Mouse (Mus musculus): ENCODE data around the gene Maz. TPM values are rescaled to one million over a fixed set of nuclear protein-coding genes. Genes with fewer than 3 reads are reported as not detected.

The Maz gene
- 118 and 133 TPM in 2 replicates for polyA plus RNA-seq (2016; fragmentation: Nextera tagmentation; extraction: Ambion mirVana)

DNA sequence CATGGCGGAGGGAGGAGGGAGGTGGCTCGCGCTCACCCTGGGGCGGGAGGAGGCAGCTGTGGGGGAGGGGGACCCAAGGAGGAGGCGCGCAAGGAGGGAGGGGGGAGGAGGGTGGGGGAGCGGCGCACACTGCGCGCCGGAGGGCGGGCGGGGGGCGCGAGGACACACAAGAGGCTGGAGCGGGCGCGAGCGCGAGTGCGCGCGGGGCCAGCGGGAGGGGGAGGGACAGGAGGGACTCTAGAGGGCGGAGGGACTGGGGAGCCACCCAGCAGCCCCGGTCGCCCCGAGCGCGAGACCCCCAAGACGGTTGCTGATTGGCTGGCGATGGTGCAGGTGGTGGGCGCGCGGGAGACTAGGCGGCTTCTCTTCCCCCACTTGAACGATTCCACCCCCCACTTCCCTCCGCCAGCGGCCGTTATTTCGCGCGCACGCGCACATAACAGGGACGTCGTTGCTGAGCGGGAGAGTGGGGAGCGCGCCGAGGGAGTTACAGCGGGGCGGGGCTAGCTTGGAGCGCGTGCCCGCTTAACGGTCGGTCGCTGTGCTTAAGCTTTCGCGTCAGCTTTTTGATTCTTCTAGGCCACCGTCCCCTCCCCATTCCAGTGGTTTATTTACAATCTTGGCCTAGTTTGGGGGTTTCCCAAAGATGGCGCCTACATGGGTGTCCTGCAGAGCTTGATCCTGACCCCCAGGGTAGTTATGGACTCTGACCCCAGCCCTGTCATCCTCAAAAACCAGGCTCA lies at the start of gene Maz:
Gene Maz (minus strand): TSS at position 54 of the 743 bp plus-strand sequence.
- peak within 1 kb of the TSS; percentile 99 for H3K27ac ChIP-seq (replicated peaks)
- H3K27me3 ChIP-seq = no peaks in the 10 kb centered on the region
- H3K9me3 ChIP-seq = no peaks in the 10 kb centered on the region
- peaks cover 63% of the 10 kb centered on the region for H3K36me3 ChIP-seq
- peak within 1 kb of the TSS; percentile 98 for H3K4me2 ChIP-seq (replicated peaks)
- peak; percentile 89 for ATAC-seq (ENCODE audit: low FRiP score, low read depth)
- under 1% methylated on average over 38 of the region's 63 CpGs for WGBS
- peaks cover 38% of the 10 kb centered on the region for H3K4me1 ChIP-seq
- peak within 1 kb of the TSS; percentile 100 for H3K9ac ChIP-seq (replicated peaks)
- peak within 1 kb of the TSS; percentile 98 for H3K4me3 ChIP-seq

DNA sequence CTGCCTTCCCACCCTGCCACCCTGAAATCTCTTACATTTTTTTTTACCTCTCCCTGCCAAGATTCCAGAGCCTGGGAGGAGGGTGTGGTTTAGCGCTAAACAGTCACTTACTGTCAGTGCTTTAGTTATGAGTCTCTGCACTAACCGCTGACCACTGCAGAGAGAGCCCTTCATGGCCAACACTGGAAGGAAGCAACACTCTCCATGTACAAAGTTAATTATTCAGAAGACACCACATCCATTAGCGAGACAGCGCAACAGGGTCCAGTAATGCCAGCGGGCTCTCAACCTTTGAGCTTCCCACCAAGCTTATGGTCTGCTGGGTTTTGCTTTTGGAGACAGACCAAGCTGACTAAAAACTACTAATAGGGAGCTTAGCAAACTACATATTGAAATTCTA lies 49.4 kb upstream of the Maz start:
- Histone ChIP-seq H3K27ac (replicated peaks) (no peak overlapping the region), H3K4me2 (replicated peaks) (no peak overlapping the region), H3K4me1 (no peaks in the 10 kb centered on the region), H3K9ac (replicated peaks) (no peak overlapping the region), H3K27me3 (no peaks in the 10 kb centered on the region), H3K36me3 (no peaks in the 10 kb centered on the region), H3K9me3 (no peaks in the 10 kb centered on the region), H3K4me3 (no peak overlapping the region)
- no peak for ATAC-seq (ENCODE audit: low FRiP score, low read depth)
- 93% methylated on average over 5 of the region's 5 CpGs for WGBS

DNA sequence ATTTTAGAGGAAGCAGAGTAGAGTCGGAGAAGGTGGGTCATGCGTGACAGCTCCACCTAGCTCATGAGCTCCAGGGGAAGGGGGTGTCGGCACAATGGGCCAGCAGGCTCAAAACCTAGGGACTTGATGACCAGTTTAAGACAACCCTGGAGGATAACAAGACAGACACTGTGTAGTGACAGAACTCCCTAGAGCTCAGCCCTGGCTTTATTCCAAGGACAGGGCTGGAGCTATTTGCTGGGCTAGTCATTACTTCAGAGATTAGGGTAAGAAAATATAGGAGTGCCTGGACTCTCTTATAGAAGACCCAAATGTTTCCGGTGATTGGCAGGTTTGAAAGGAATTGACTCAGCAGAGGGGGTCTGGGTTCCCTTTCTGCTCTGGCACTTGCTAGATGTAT lies 46.4 kb upstream of the Maz start:
- no peaks in the 10 kb centered on the region for H3K9me3 ChIP-seq
- WGBS = 84% methylated on average over 4 of the region's 4 CpGs
- H3K36me3 ChIP-seq = no peaks in the 10 kb centered on the region
- no peak for ATAC-seq (ENCODE audit: low FRiP score, low read depth)
- no peak overlapping the region for H3K27ac ChIP-seq (replicated peaks)
- H3K4me3 ChIP-seq = no peak overlapping the region
- H3K9ac ChIP-seq (replicated peaks) = no peak overlapping the region
- no peaks in the 10 kb centered on the region for H3K4me1 ChIP-seq
- H3K27me3 ChIP-seq = no peaks in the 10 kb centered on the region
- no peak overlapping the region for H3K4me2 ChIP-seq (replicated peaks)

DNA sequence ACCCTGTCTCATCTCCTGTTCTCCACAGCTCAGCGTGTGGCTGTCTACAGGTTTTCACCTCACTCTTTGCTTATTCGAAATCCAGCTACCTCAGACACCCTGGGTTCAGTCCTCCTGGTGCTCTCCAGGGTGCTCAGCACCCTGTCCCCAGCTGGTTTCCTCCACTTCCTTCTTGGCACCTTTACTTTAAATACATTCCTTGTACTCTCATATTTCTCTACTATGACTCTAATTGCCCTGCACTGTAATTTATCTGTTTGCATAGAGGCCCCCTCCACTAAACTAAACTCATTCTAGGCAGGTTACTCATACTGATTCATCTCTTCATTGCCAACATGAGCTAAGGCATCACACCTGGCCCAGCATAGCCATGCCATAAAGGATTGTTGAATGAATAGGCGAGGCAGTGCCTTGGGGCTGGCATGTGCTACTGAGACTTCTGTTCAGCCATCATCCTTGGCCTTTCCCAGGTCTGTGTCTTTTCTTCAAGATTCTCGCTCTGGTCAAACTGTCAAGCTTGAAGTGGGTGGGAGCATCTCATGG lies 44.1 kb upstream of the Maz start:
- no peak for ATAC-seq (ENCODE audit: low FRiP score, low read depth)
- no peaks in the 10 kb centered on the region for H3K36me3 ChIP-seq
- 71% methylated on average over 4 of the region's 4 CpGs for WGBS

DNA sequence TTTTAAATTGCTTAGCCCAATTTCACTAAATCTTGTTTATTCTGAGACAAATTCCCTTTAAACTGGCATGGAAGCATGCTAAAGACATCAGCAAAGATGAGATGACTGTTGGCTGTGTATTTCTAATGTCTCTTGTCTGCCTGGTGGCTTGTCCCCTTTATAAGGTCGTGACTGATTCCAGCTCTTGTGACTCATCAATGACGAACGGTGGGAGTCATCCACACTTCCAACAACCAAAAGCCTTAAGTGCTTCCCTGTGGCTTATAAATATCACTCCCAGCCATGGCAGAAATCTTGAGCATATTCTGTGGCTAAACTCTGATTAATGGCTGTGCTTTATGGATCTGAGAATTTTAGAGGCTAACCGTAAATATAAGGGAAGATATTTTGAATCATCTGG lies 39.5 kb upstream of the Maz start:
- no peaks in the 10 kb centered on the region for H3K36me3 ChIP-seq
- H3K9me3 ChIP-seq = no peaks in the 10 kb centered on the region
- WGBS = 87% methylated on average over 4 of the region's 4 CpGs
- H3K27ac ChIP-seq (replicated peaks) = no peak overlapping the region
- no peaks in the 10 kb centered on the region for H3K27me3 ChIP-seq
- no peak overlapping the region for H3K4me3 ChIP-seq
- no peak for ATAC-seq (ENCODE audit: low FRiP score, low read depth)
- no peak overlapping the region for H3K9ac ChIP-seq (replicated peaks)
- no peak overlapping the region for H3K4me2 ChIP-seq (replicated peaks)
- no peaks in the 10 kb centered on the region for H3K4me1 ChIP-seq

More for the DNA sequence above, 44.1 kb upstream of the Maz start:
- Histone ChIP-seq H3K9ac (replicated peaks) (no peak overlapping the region), H3K27me3 (no peaks in the 10 kb centered on the region), H3K9me3 (no peaks in the 10 kb centered on the region), H3K4me2 (replicated peaks) (no peak overlapping the region), H3K4me1 (no peaks in the 10 kb centered on the region), H3K4me3 (no peak overlapping the region), H3K27ac (replicated peaks) (no peak overlapping the region)

DNA sequence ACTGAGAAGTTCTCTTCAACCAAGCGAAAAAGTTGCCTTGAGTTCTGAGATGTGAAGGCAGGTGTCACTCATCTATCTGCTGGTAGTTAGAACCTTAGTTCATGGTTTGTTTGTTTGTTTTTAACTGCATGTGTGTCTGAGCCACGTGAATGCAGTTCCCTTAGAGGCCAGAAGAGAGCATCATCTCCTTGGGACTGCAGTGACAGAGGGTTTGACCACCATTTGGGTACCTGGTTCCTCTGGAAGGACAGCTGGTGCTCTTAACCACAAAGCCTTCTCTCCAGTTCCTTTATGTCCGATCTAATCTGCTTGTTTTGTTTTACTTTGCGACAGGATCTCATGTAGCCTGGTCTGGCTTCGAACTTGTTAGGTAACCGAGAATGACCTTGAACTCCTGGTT lies 38.7 kb upstream of the Maz start:
- no peak for ATAC-seq (ENCODE audit: low FRiP score, low read depth)
- Histone ChIP-seq H3K4me3 (no peak overlapping the region), H3K4me1 (no peaks in the 10 kb centered on the region), H3K9ac (replicated peaks) (no peak overlapping the region), H3K9me3 (no peaks in the 10 kb centered on the region), H3K36me3 (no peaks in the 10 kb centered on the region), H3K4me2 (replicated peaks) (no peak overlapping the region), H3K27me3 (no peaks in the 10 kb centered on the region), H3K27ac (replicated peaks) (no peak overlapping the region)
- WGBS = 89% methylated on average over 6 of the region's 6 CpGs

DNA sequence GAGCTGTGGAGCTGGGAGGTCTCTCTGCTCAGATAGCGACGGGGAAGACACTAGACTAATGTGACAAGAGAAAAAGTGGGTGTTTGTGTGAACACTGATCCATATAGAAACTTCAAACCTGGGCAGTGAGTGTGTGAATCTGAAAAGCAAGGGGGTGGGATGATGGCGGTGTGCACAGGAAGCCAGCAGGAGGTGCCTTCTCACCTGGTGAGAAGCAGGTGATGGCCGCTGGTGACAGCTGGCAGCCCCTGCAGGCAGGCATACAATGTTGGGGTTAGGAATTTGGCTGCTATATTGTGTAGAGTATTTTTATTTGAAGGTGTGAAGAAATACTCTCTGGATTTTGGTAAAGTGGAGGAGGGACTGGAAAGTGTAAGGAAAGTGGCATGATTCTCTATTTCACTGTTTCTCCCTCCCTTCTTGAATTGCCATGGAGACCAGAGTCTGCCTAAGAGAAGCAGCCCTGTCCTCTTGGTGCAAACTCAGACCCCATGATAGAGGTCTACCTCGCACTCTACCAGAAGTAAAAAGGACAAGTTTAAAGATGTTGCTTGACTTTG lies 28.3 kb upstream of the Maz start:
- Histone ChIP-seq H3K27ac (replicated peaks) (no peak overlapping the region), H3K4me2 (replicated peaks) (no peak overlapping the region), H3K4me1 (no peaks in the 10 kb centered on the region), H3K9me3 (no peaks in the 10 kb centered on the region), H3K36me3 (no peaks in the 10 kb centered on the region), H3K4me3 (no peak overlapping the region), H3K27me3 (no peaks in the 10 kb centered on the region), H3K9ac (replicated peaks) (no peak overlapping the region)
- no peak for ATAC-seq (ENCODE audit: low FRiP score, low read depth)
- 67% methylated on average over 5 of the region's 5 CpGs for WGBS

DNA sequence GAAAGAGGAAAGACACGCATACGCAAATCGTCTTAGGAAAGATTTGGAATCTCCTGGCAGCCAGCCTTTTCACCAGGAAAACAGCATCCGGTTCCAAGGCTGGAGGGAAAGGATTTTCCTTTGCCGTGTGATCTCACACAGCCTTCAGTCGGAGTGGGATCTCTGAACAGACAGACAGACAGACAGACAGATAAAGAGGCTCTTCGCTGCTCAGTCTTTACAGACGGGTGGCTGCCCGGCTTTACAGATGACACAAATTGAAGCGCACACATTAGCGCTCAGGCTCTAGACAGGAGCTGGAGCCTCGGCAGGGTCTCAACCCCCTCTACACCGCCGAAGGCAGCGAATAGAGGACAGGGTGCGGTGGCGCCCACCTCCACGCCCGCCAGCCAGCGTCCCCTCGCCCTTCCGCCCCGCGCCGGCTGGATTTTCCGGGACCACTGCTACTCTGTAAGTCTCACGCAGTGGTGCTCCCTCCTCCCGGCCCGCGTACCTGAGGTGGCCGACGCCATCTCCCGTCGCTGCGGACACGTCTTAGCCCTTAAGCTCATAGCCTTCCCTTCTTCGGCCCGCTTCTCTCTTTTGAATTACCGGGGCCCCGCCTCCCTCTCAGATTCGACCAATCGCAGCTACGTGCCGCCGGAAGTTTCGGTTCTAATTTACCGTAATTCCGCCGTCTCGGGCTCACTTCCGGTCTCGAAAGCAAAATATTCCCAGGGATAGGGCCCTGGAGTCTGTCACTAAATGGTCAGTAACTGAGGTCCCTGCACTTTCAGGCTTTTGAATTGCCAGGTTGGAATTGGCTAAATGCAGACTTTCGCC lies 15.2 kb upstream of the Maz start, which contains the start of gene Kif22:
Gene Kif22 (minus strand): TSS at position 621 of the 822 bp plus-strand sequence.
- Histone ChIP-seq H3K4me1 (peaks cover 20% of the 10 kb centered on the region), H3K9ac (replicated peaks) (peak within 1 kb of the TSS; percentile 86), H3K4me2 (replicated peaks) (peak within 1 kb of the TSS; percentile 92), H3K4me3 (peak within 1 kb of the TSS; percentile 91), H3K36me3 (peaks cover 16% of the 10 kb centered on the region), H3K9me3 (no peaks in the 10 kb centered on the region), H3K27me3 (no peaks in the 10 kb centered on the region), H3K27ac (replicated peaks) (peak within 1 kb of the TSS; percentile 70)
- under 1% methylated on average over 53 of the region's 53 CpGs for WGBS
- ATAC-seq (ENCODE audit: low FRiP score, low read depth) = peak; percentile 74

DNA sequence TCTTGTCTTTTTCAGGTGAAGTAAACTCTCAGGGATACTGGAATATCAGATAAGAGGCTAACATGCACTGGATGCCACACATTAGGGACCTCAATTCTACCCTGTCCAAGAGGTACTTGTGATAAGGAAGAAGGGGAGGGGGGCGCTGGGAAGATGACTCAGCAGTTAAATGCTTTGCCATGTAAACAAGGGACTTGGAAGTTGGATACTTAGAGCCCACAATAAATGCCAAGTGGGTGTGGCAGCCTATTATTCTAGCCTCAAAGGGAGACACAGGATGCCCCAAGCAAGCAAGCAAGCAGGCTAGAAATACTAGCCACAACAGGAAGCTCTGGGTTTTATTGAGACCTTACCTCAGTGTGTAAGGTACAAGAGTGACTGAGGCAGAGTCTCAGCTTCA lies 4.4 kb upstream of the Maz start:
- H3K27me3 ChIP-seq = no peaks in the 10 kb centered on the region
- WGBS = 88% methylated on average over 1 of the region's 1 CpGs
- ATAC-seq (ENCODE audit: low FRiP score, low read depth) = no peak
- peaks cover 8% of the 10 kb centered on the region for H3K4me1 ChIP-seq
- no peak overlapping the region for H3K4me3 ChIP-seq
- no peak overlapping the region for H3K9ac ChIP-seq (replicated peaks)
- no peak overlapping the region for H3K27ac ChIP-seq (replicated peaks)
- no peak overlapping the region for H3K4me2 ChIP-seq (replicated peaks)
- no peaks in the 10 kb centered on the region for H3K9me3 ChIP-seq
- peaks cover 73% of the 10 kb centered on the region for H3K36me3 ChIP-seq

DNA sequence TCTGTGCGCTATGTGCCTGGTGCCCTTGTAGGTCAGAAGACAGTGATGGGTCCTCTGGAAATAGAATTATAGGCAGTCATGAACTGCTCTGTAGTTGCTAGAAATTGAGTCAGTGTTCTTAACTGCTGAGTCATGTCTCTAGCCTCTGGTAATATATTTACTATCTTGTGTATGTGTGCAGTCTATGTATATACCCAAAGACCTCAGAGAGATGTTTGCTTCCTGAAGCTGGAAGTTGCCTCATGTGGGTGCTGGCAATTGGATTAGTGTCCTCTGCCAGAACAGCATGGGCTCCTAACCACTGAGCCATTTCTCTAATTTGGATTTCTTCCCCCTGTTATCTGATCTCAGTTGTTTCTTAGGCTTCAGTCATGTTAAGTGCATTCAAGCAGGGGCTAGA lies 3.3 kb upstream of the Maz start:
- H3K27me3 ChIP-seq = no peaks in the 10 kb centered on the region
- H3K4me3 ChIP-seq = no peak overlapping the region
- H3K36me3 ChIP-seq = peaks cover 65% of the 10 kb centered on the region
- H3K9ac ChIP-seq (replicated peaks) = no peak overlapping the region
- ATAC-seq (ENCODE audit: low FRiP score, low read depth) = no peak
- no peak overlapping the region for H3K27ac ChIP-seq (replicated peaks)
- peaks cover 8% of the 10 kb centered on the region for H3K4me1 ChIP-seq
- no peak overlapping the region for H3K4me2 ChIP-seq (replicated peaks)
- H3K9me3 ChIP-seq = no peaks in the 10 kb centered on the region
- 96% methylated on average over 1 of the region's 1 CpGs for WGBS

DNA sequence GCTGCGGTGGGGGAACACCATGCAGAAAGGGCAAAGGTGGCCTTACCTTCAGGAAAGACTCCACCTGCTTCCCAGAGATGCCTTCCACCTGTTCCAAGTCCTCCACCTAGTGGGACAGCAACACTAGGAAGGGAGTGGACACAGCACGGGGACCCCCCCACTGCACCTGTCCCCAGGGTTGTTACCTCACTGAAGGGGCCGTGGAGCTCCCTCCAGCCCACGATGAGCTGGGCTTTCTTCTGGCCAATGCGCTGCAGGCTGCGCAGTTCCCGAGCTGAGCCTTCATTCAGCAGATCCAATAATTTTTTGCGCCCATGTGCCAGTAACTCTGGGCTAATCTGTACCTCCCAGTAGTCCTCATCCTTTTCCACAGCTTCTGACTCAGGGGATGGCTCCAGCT lies 1.0 kb upstream of the Maz start:
- no peak for ATAC-seq (ENCODE audit: low FRiP score, low read depth)
- peaks cover 63% of the 10 kb centered on the region for H3K36me3 ChIP-seq
- WGBS = 71% methylated on average over 8 of the region's 8 CpGs

DNA sequence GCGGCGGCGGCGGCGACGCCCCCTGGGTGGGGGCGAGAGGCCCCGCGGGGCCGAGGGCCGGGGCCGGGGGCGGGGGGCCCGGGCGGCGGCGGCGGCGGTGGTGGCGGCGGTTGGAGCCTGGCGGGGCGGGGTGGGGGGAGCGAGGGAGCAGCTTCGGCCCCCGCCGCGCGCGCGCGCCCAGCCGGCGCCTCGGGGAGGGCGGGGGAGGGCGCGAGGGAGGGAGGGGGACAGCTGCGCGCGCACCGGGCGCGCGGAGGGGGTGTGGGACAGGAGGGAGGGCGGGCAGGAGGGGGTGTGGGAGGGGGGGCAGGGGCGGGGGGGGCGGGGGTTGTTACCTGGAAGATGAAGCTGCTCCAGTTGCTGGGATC lies 237 bp downstream of the Maz start:
- peaks cover 59% of the 10 kb centered on the region for H3K36me3 ChIP-seq
- H3K4me2 ChIP-seq (replicated peaks) = peak overlapping the region; percentile 98
- no peaks in the 10 kb centered on the region for H3K27me3 ChIP-seq
- ATAC-seq (ENCODE audit: low FRiP score, low read depth) = no peak
- H3K4me1 ChIP-seq = peaks cover 44% of the 10 kb centered on the region
- peak overlapping the region; percentile 98 for H3K4me3 ChIP-seq
- peak overlapping the region; percentile 100 for H3K9ac ChIP-seq (replicated peaks)
- WGBS = 0% methylated on average over 1 of the region's 48 CpGs
- H3K27ac ChIP-seq (replicated peaks) = peak overlapping the region; percentile 99
- H3K9me3 ChIP-seq = no peaks in the 10 kb centered on the region

More for the DNA sequence above, 1.0 kb upstream of the Maz start:
- H3K4me2 ChIP-seq (replicated peaks) = peak overlapping the region; percentile 98
- no peaks in the 10 kb centered on the region for H3K27me3 ChIP-seq
- H3K9me3 ChIP-seq = no peaks in the 10 kb centered on the region
- peak overlapping the region; percentile 98 for H3K4me3 ChIP-seq
- H3K4me1 ChIP-seq = peaks cover 31% of the 10 kb centered on the region
- H3K9ac ChIP-seq (replicated peaks) = peak overlapping the region; percentile 100
- H3K27ac ChIP-seq (replicated peaks) = peak overlapping the region; percentile 99

Measured in midbrain, embryonic 12.5 days (tissue).